Mouse (Mus musculus) heart, embryonic 15.5 days (tissue): ENCODE data around the gene Otud7a. TPM values are rescaled to one million over a fixed set of nuclear protein-coding genes. Genes with fewer than 3 reads are reported as not detected.
"Not testable (repeated sequence)": the region's sequence is repeated elsewhere in the genome, so short reads cannot be mapped to it uniquely, and the experiment has no call there.

ENCODE experiments used
- ATAC-seq: fragments of 200-750 bp; cut with Nextera tagmentation; replicated peaks from 2 replicates; pipeline ENCODE4 v1.8.0; 2017; ENCODE audit warnings: low read depth, moderate TSS enrichment; ENCODE audit not compliant: insufficient number of reproducible peaks, insufficient read depth, low FRiP score
- H3K27ac ChIP-seq: fragments of 300-500 bp; sonication (generic); 2 replicates; pipeline ENCODE4 v1.5.1; 2015; ENCODE audit warnings: mild to moderate bottlenecking, inconsistent platforms
- H3K27me3 ChIP-seq: fragments of 300-500 bp; sonication (generic); 2 replicates; pipeline ENCODE4 v1.6.1; 2015; ENCODE audit warnings: inconsistent platforms
- H3K36me3 ChIP-seq: fragments of 300-500 bp; sonication (generic); 2 replicates; pipeline ENCODE4 v1.6.1; 2015; ENCODE audit warnings: mild to moderate bottlenecking, inconsistent platforms
- H3K4me1 ChIP-seq: fragments of 300-500 bp; sonication (generic); replicated peaks from 2 replicates; pipeline ENCODE4 v1.6.1; 2015; ENCODE audit warnings: inconsistent platforms
- H3K4me2 ChIP-seq: fragments of 300-500 bp; sonication (generic); 2 replicates; pipeline ENCODE4 v1.6.1; 2015; ENCODE audit warnings: inconsistent platforms, mild to moderate bottlenecking, moderate library complexity
- H3K4me3 ChIP-seq: fragments of 300-500 bp; sonication (generic); 2 replicates; pipeline ENCODE4 v1.5.1; 2015; ENCODE audit warnings: mild to moderate bottlenecking, inconsistent platforms
- H3K9ac ChIP-seq: fragments of 300-500 bp; sonication (generic); 2 replicates; pipeline ENCODE4 v1.6.1; 2015; ENCODE audit warnings: mild to moderate bottlenecking, inconsistent platforms
- H3K9me3 ChIP-seq: fragments of 300-500 bp; sonication (generic); replicated peaks from 2 replicates; pipeline ENCODE4 v1.6.1; 2016; ENCODE audit warnings: inconsistent platforms
- WGBS: fragments of 180-500 bp; shearing (Covaris S2); methylation state at CpG from one replicate; pipeline ENCODE4 v1.1.7; 2015; ENCODE audit warnings: mixed read lengths; 5-methylcytosine and 5-hydroxymethylcytosine counted together
- polyA plus RNA-seq: library from polyadenylated mRNA; unstranded; fragments of >200 nt; fragmentation: Nextera tagmentation; extraction: Ambion mirVana; gene quantifications from 2 replicates; pipeline ENCODE4 v1.2.1, GENCODE M21; 2015

The Otud7a gene
- polyA plus RNA-seq, 1 experiment from 2014 or later, result 0.18 TPM

GRCm38 (mm10) chr7:63660261-63660660, 215.7 kb downstream of the Otud7a start:
- no peaks in the 10 kb centered on the region for H3K4me1 ChIP-seq
- H3K9ac ChIP-seq, result no peak overlapping the region
- no peak overlapping the region for H3K27ac ChIP-seq
- ATAC-seq, result no peak
- H3K27me3 ChIP-seq, result no peaks in the 10 kb centered on the region
- H3K36me3 ChIP-seq, result no peaks in the 10 kb centered on the region
- no peak overlapping the region for H3K4me3 ChIP-seq
- 61% methylated on average over 1 of the region's 1 CpGs for WGBS
- no peak overlapping the region for H3K4me2 ChIP-seq
- no peaks in the 10 kb centered on the region; the same call in 1 of the 2 replicates for H3K9me3 ChIP-seq

GRCm38 (mm10) chr7:63662757-63663156, 218.2 kb downstream of the Otud7a start:
- no peak for ATAC-seq
- WGBS, result 85% methylated on average over 3 of the region's 3 CpGs

GRCm38 (mm10) chr7:63665496-63665895, 220.9 kb downstream of the Otud7a start:
- Histone ChIP-seq H3K27ac (no peak overlapping the region), H3K36me3 (no peaks in the 10 kb centered on the region), H3K4me3 (no peak overlapping the region), H3K9me3 (no peaks in the 10 kb centered on the region), H3K4me2 (no peak overlapping the region), H3K27me3 (no peaks in the 10 kb centered on the region), H3K4me1 (no peaks in the 10 kb centered on the region), H3K9ac (no peak overlapping the region)
- ATAC-seq, result no peak
- 82% methylated on average over 3 of the region's 3 CpGs for WGBS

More at GRCm38 (mm10) chr7:63662757-63663156, 218.2 kb downstream of the Otud7a start:
- Histone ChIP-seq H3K36me3 (no peaks in the 10 kb centered on the region), H3K4me1 (no peaks in the 10 kb centered on the region), H3K4me3 (no peak overlapping the region), H3K9me3 (no peaks in the 10 kb centered on the region; the same call in 1 of the 2 replicates), H3K27ac (no peak overlapping the region), H3K9ac (no peak overlapping the region), H3K4me2 (no peak overlapping the region), H3K27me3 (no peaks in the 10 kb centered on the region)

DNA sequence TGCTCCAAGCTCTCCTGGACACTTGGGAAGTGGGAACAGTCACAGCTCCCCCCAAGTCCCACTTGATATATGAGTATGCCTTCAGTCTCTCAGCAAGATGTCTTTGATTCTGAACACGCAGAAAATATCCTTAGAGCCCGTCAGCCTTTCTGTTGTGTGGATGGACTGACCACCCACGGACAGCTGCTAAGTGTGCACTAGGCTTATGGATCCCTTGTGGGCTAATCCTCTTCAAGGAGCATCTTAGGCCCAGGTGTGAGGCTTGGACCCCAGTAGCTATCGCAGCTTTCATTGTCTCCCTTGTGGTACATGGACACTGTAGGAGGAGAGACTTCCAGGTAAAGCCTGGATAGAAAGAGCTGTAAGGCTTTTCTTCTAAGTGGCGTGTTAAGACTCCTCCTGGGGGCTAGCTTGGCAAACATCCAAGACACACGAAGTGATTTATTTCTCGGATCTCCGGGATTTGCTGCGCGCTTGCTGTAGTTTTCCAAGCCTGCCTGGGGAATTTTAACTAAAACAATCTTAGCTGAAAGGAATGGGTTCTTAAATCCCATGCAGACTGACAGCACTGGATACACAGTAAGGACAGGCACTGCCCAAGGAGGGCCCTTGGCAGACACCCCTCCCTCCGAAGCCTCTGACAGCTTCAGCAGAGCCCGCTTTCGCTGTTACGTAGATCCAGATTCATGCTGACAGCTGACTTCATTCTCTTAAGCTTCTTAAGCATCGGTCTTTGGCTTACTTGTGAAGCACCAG, 223.6 kb downstream of the Otud7a start:
- Histone ChIP-seq H3K27ac (no peak overlapping the region), H3K36me3 (no peaks in the 10 kb centered on the region), H3K27me3 (no peaks in the 10 kb centered on the region), H3K9ac (no peak overlapping the region), H3K4me1 (no peaks in the 10 kb centered on the region), H3K4me3 (no peak overlapping the region), H3K9me3 (no peaks in the 10 kb centered on the region), H3K4me2 (no peak overlapping the region)
- 58% methylated on average over 15 of the region's 15 CpGs for WGBS
- no peak for ATAC-seq

- H3K27me3 ChIP-seq, result no peaks in the 10 kb centered on the region
These were observed 224.4 kb downstream of the Otud7a start for GRCm38 (mm10) chr7:63668951-63669350.

DNA sequence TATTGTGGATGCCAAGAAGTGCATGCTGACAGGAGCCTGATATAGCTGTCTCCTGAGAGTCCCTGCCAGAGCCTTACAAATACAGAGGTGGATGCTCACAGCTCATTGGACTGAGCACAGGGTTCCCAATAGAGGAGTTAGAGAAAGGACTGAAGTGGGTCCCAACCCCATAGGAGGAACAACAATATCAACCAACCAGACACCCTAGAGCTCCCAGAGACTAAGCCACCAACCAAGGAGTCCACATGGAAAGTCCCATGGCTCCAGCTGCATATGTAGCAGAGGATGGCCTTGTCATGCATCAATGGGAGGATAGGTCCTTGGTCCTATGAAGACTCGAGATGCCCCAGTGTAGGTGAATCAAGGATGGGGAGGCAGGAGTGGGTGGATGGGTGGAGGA, 226.4 kb downstream of the Otud7a start:
- not testable (repeated sequence) for H3K4me1 ChIP-seq, H3K27me3 ChIP-seq, H3K36me3 ChIP-seq, H3K4me2 ChIP-seq, H3K4me3 ChIP-seq, H3K27ac ChIP-seq, H3K9me3 ChIP-seq, H3K9ac ChIP-seq, ATAC-seq
- 75% methylated on average over 1 of the region's 1 CpGs for WGBS

More at GRCm38 (mm10) chr7:63668951-63669350, 224.4 kb downstream of the Otud7a start:
- 79% methylated on average over 14 of the region's 14 CpGs for WGBS
- ATAC-seq, result no peak
- no peak overlapping the region for H3K4me3 ChIP-seq
- no peak overlapping the region for H3K27ac ChIP-seq
- H3K36me3 ChIP-seq, result no peaks in the 10 kb centered on the region
- H3K4me2 ChIP-seq, result no peak overlapping the region
- H3K9me3 ChIP-seq, result no peaks in the 10 kb centered on the region
- no peaks in the 10 kb centered on the region for H3K4me1 ChIP-seq
- H3K9ac ChIP-seq, result no peak overlapping the region

GRCm38 (mm10) chr7:63671904-63672303, 227.4 kb downstream of the Otud7a start:
- H3K4me1 ChIP-seq, result peaks cover 4% of the 10 kb centered on the region; the same call in 1 of the 2 replicates
- no peak overlapping the region for H3K4me2 ChIP-seq
- H3K9me3 ChIP-seq, result no peaks in the 10 kb centered on the region
- H3K27ac ChIP-seq, result no peak overlapping the region
- H3K9ac ChIP-seq, result no peak overlapping the region
- H3K36me3 ChIP-seq, result no peaks in the 10 kb centered on the region
- WGBS, result 23% methylated on average over 3 of the region's 3 CpGs
- no peak overlapping the region for H3K4me3 ChIP-seq
- no peaks in the 10 kb centered on the region for H3K27me3 ChIP-seq
- ATAC-seq, result no peak; the same call in 1 of the 2 replicates

GRCm38 (mm10) chr7:63676631-63677030, 232.1 kb downstream of the Otud7a start:
- WGBS, result 63% methylated on average over 5 of the region's 5 CpGs
- Histone ChIP-seq H3K9ac (no peak overlapping the region), H3K4me1 (peaks cover 14% of the 10 kb centered on the region; the same call in 1 of the 2 replicates), H3K27me3 (no peaks in the 10 kb centered on the region), H3K4me3 (no peak overlapping the region), H3K36me3 (no peaks in the 10 kb centered on the region), H3K4me2 (no peak overlapping the region), H3K9me3 (no peaks in the 10 kb centered on the region), H3K27ac (no peak overlapping the region)
- ATAC-seq, result no peak

- Histone ChIP-seq H3K36me3 (no peaks in the 10 kb centered on the region), H3K4me2 (no peak overlapping the region), H3K27me3 (no peaks in the 10 kb centered on the region), H3K27ac (no peak overlapping the region), H3K9ac (no peak overlapping the region), H3K4me3 (no peak overlapping the region), H3K4me1 (peaks cover 14% of the 10 kb centered on the region; the same call in 1 of the 2 replicates), H3K9me3 (no peaks in the 10 kb centered on the region)
- peak; percentile 45; the same call in 1 of the 2 replicates for ATAC-seq
- WGBS, result 17% methylated on average over 2 of the region's 2 CpGs
These were observed 232.6 kb downstream of the Otud7a start for GRCm38 (mm10) chr7:63677149-63677548.

DNA sequence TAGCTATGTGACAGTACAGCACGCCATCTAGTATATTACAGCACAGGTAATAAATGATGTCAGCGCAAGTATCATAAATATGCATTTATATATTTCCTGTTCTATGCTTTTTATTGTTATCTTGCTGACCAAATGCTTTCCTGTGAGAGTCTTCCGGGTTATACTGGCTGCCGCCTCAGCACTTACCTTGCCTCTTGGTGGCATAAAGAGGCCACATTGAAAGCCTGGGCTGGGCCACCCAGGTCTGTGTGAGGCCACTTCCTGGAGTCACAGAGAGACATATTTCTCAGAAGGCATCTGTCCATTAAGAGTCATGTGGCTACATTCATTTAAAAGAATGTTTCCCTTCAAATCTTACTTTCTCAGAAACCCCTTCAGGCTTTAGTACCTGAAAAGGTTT, 242.5 kb downstream of the Otud7a start:
- WGBS, result 78% methylated on average over 4 of the region's 4 CpGs
- H3K27me3 ChIP-seq, result no peaks in the 10 kb centered on the region

DNA sequence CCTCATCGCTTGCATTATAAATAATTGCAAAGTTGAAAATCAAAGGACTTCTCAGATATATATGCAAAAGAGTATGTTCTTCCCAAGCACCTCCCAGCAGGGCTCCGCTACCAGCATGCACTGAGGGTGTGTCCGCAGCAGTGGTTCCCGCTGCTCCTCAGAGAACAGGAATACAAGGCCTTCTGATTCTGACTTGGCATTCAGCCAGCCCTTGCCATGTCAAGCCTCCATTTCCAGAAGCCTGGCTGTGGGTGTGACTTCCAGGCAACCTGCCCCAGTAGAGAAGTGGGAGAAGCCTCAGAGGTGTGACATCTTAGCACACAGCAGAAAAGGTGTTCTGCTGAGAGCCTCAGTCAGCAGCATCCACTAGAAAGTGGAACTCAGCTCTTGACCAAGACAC, 253.4 kb downstream of the Otud7a start:
- Histone ChIP-seq H3K9me3 (no peaks in the 10 kb centered on the region), H3K36me3 (no peaks in the 10 kb centered on the region), H3K27me3 (no peaks in the 10 kb centered on the region), H3K27ac (no peak overlapping the region), H3K9ac (no peak overlapping the region), H3K4me1 (no peaks in the 10 kb centered on the region), H3K4me2 (no peak overlapping the region), H3K4me3 (no peak overlapping the region)
- WGBS, result 64% methylated on average over 4 of the region's 4 CpGs
- no peak for ATAC-seq

More for the DNA sequence above, 242.5 kb downstream of the Otud7a start:
- H3K9me3 ChIP-seq, result no peaks in the 10 kb centered on the region
- no peaks in the 10 kb centered on the region for H3K4me1 ChIP-seq
- H3K36me3 ChIP-seq, result no peaks in the 10 kb centered on the region
- H3K4me3 ChIP-seq, result no peak overlapping the region
- H3K9ac ChIP-seq, result no peak overlapping the region
- H3K4me2 ChIP-seq, result no peak overlapping the region
- ATAC-seq, result no peak
- no peak overlapping the region for H3K27ac ChIP-seq

GRCm38 (mm10) chr7:63717903-63718302, 273.4 kb downstream of the Otud7a start:
- no peaks in the 10 kb centered on the region for H3K9me3 ChIP-seq
- no peaks in the 10 kb centered on the region for H3K4me1 ChIP-seq
- 76% methylated on average over 8 of the region's 8 CpGs for WGBS
- H3K9ac ChIP-seq, result no peak overlapping the region
- no peak for ATAC-seq
- H3K4me2 ChIP-seq, result no peak overlapping the region
- H3K27ac ChIP-seq, result no peak overlapping the region
- no peaks in the 10 kb centered on the region for H3K36me3 ChIP-seq
- no peaks in the 10 kb centered on the region for H3K27me3 ChIP-seq
- H3K4me3 ChIP-seq, result no peak overlapping the region
